Mouse (Mus musculus) spleen, adult 2 months (tissue): ENCODE data around the gene Pacs2.

Experiments used
- CTCF ChIP-seq: fragments of 200-500 bp; IDR thresholded peaks from 2 replicates; pipeline ENCODE4 v1.5.1; 2011; ENCODE audit warnings: mild to moderate bottlenecking, inconsistent platforms; ENCODE audit not compliant: insufficient read depth, insufficient read length, insufficient replicate concordance; ENCODE audit errors: extremely low read depth
- POLR2A ChIP-seq: fragments of 200-500 bp; IDR thresholded peaks from 2 replicates; pipeline ENCODE4 v1.6.1; 2011; ENCODE audit warnings: low read depth, low read length, inconsistent platforms

- no peak for TF ChIP-seq CTCF
- no peak for TF ChIP-seq POLR2A
Observed at GRCm38 (mm10) chr12:113028898-113029297, 14.6 kb downstream of the Pacs2 start.
